Mouse (Mus musculus): Measurements from ENCODE around the gene Selenof. TPM values are rescaled to one million over a fixed set of nuclear protein-coding genes. Genes with fewer than 3 reads are reported as not detected.

The Selenof gene
- total RNA-seq, 4 experiments from 2014 or later = 226 to 234 (median 231) TPM

DNA sequence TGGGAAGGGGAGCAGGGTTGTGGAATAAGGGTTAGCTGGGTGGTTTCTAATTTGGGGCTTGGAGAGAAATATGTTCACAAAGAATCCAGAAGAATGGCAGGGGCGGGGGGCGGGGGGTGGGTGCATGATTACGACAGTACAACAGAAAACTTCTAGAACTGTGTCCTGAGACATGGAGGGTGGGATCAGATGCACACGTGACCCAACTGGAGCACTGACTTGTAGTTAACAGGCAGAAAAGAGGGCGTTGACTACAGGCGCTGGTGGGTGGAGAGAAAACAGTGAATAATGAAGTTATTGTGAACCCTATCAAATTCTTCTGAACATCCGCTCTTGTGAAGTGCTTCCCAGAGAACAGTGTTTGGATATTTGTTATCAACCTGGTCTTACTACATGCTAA, 6.2 kb upstream of the Selenof start:
- no peak for DNase-seq (ENCODE audit: low spot score in 2 of 2)

DNA sequence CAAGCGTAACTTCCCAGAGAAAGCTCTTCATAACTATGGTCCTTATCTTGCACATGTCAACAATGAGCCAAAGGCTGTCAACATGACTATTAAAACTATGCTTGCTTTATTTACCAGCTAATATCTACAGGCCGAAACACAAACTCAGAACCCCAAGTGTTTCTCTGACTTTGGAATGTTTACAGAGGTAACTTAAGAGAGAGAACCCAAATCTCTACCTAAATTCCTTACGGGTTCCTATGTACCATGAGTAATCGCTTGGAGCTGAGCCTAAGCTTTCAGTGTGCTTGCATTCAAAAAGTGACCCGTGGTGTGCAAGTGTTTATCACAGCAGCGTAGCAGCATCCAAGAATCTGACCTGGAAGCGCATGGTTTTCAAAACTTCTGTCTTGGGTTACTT, 4.9 kb upstream of the Selenof start:
- no peak for DNase-seq (ENCODE audit: low spot score in 2 of 2)

DNA sequence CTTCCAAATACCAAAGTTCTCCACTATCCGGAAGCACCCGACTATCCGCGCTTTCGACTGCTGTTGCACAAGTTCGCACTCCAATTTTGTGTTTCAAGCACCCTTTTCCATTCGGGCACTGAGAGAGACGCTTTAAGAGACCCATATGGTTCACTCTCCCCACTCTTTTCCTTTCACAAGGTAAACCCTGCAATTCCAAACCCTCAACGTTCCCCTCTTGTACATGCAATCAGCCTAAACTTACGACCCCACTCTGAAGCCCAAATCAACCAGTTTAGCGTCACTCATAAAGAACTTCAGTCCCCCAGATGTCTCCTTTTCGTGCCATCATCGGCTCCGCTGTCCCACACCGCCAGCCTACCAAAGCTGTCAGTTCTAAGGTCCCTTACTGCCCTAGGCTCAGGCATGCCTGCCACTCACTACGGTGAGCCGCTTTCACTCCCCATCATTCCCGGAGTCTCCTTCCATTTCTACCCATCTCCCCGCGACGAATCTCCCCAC, 1.2 kb upstream of the Selenof start:
- no peak for DNase-seq (ENCODE audit: low spot score in 2 of 2)

DNA sequence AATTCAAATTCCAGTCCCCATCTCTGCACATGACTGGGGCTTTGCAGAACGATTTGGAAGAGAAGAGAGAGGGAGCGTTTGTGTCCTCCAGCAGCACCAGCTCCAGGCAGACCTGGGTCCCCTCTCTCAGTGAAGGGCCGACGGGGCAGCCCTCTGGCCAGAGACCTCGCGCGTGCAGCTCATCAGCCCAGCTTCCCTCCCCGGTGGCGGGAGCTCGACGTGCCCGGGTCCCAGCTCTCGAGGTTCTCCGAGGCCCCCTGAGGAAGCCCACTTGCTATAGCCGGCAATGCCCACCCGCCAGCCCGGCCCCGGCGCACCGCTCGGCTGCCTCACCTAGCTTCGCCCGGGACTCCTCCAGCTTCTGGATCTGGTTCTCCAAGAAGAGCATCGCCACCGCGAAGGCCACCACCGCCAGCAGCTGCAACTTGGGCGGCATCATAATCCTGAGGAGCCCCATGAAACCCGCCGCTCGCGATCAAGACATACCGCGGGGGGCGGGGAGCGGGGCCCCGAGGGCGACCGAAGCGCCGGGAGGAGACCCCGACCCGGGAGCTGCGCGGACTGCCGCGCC, 618 bp upstream of the Selenof start:
- DNase-seq (ENCODE audit: low spot score in 2 of 2) = peak; percentile 42

DNA sequence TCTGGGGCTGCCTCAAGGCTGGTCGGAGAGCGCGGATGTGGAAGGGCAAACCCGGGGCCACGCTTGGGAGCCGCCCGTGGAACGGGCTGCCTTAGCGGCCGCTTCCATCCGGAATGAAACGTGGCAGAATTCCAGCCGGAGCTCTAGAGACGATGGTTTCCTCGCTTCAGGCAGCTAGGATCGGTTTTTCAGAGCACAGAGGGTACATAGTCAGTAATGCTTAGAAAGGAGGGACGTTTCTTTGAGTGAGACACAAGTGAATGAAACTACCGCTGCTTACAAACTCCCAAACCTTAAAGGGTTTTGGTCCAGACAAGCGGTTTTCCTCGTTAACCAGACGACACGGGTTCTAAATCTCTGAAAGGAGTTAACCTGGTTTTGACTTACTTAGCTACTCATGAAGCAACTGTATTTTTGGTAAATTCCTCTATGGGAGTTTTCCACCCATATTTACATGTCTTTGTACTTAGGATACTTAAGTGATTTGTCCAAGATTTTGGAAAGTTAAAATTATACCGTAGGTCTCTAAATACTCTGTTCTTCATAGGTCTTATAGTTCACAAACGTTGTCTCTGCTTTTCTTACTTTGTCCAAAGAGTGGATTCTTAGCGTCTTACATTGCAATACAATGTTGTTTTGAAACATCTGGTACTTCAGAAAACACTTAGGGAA, 848 bp downstream of the Selenof start:
- no peak for DNase-seq (ENCODE audit: low spot score in 2 of 2)

DNA sequence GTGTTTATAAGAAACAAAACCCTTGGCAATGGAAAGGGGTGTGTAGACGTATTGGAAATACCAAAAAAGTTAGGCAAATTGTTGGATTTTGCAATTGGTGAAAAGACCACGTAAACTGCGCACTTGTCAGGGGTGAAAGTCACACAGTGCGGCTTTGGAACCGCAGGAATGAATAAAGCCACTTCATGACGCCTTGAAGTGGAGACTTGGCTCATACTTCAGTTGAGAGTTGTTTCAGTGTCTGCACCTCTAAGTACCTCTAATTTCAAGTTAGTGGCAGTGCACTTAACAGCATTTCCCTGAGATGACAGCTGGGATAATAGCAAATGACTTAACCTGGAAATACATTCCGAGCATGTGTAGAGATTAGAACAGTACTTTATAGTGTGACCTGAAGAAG, 4.2 kb downstream of the Selenof start:
- DNase-seq (ENCODE audit: low spot score in 2 of 2) = no peak

DNA sequence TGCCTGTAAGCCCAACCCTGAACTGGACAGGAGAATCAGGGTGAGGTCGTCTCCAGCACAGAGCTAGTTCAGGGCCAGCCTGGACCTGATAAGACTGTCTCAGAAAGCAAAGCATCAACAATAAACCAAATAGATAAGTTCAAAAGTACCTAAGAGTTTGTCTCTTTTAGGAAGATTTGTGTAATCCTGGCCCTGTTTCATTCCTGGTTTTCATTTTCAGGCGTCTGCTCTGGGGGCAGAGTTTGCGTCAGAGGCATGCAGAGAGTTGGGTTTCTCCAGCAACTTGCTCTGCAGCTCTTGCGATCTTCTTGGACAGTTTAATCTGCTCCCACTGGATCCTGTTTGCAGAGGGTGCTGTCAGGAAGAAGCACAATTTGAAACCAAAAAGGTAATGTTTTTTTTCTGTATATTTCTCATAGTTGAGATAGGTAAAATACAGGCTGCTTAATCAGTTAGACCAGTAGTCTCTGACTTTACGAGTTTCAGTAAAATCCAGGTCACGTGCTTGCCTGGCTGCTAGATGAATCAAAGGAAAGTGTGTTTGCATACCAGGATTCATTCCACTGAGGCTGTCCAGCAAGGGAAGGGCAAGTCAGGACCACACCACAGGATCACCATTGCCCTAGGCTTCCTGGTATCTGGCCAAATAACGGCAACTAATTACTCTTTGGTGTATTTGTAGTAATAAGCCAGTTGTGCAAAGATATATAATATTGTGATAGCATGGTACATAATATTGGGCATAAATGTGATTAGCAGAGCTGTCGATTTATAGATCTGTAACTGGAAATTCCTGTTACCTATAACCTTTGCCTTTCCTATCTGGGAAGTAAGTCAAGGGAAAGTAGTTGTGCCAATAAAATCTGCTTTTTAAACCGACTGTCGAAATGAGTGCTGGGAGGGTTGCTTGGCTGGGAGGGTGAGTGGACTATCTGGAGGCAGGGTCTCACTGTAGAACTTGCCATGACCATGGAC, 7.5 kb downstream of the Selenof start:
- no peak for DNase-seq (ENCODE audit: low spot score in 2 of 2)

DNA sequence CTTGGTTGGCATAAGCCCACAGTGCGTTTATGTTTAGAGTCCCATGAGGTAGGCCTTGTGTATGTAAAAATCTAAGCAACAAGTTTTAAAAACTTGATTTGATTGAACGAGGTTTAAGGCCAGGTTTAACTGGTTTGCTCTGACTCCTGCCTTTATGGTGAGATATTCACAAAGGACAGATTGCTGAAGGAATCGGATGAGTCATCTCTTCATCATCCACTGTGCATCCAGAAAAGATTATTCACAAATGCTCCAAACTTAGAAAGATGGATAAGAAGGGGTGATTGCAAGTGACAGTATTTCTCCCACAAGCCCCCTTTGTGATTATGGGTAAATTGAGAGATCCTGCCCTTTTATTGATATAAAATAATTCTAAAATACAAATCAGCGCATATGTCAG, 8.8 kb downstream of the Selenof start:
- DNase-seq (ENCODE audit: low spot score in 2 of 2) = no peak

DNA sequence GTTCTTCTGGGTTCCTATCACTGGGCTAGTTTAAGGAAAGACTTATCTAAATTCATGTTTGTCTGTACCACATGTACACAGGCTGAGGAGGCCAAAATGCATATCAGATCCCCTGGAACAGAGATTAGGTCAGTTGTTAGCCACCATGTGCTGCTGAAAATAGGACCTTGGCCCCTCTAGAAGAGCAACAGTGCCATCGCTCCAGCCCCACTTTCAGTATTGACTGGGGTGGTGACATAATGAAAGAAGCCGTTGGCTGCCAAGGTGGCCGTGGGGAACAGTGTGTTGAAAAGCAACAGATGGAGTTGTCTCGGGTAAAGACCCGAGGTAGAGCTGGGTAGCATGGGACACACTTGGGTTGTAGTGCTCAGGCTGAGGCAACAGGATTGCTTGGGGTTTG, 9.7 kb downstream of the Selenof start:
- DNase-seq (ENCODE audit: low spot score in 2 of 2) = no peak

DNA sequence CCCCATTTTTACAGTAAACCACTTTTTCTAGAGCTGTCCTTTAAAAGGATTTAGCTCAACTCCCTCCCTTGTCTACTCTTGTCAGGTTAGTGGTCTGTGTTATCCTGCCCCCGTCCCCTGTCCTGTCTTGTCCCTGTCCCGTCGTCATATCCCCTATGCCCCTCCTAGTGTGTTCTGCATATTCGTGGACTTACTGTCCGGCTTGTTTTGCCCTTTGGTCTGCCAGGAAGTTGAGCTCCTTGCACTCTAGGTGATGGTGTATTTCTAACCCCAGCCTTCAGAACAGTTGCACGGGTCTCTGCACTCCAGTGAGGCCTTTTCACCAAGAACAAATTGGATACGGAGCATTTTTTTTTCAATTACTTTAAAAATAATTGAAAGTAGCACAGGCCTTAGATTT, 10.2 kb downstream of the Selenof start:
- DNase-seq (ENCODE audit: low spot score in 2 of 2) = no peak

DNA sequence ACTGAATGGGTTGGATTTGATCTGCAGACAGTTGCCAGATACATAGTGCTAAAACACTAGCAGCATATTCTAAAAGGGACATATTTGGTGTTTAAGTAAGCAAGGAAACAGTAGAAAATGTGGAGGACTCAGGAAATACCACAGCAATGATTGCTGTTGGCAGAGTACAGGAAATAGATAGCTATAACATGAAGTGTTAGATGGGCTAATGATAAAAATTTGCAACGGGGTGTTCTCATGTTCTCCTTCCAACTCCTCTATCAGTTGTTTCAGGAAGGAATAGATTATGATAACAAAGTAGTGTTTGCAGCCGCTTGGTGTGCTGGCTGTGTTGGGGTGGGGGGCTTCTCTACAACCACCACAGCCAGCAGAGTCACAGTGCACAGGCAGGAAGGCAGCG, 11.7 kb downstream of the Selenof start:
- no peak for DNase-seq (ENCODE audit: low spot score in 2 of 2)

DNA sequence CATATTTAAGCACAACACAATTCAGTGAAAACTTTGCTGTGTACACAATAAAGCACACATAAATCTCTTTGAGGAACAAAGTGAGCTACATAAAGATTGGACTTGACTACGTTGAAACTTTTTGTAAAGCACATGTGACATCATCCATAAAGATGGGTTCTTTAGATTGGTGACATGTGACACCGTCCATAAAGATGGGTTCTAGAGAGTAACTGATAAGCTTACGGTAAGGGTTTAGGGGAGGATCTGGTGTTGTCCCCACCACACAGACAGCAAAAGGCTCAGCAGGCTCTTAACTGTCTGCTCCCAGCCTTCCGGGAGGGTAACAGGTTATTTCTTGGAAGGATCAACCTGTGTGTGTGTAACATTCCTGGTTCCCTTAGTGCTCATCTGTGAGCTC, 12.2 kb downstream of the Selenof start:
- no peak for DNase-seq (ENCODE audit: low spot score in 2 of 2)

DNA sequence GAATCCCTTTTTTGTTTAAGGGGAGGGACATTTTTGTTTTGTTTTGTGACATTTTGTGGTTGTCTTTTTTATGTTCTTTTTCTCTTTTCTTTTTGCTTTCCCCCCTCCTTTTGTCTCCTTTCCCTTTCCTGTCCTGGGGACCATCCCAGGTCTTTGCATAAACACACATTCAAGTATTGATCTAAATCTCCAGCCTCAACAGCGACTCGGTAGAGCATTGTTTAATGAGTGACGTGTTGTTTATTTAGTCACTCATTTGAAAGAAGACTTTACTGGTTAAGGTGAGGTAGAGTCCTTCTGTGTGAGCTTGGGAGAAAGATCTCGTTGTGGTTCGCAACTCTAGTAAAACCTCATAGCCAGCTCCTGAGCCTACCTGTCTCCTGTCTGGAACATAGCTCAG, 13.7 kb downstream of the Selenof start:
- DNase-seq (ENCODE audit: low spot score in 2 of 2) = no peak

DNA sequence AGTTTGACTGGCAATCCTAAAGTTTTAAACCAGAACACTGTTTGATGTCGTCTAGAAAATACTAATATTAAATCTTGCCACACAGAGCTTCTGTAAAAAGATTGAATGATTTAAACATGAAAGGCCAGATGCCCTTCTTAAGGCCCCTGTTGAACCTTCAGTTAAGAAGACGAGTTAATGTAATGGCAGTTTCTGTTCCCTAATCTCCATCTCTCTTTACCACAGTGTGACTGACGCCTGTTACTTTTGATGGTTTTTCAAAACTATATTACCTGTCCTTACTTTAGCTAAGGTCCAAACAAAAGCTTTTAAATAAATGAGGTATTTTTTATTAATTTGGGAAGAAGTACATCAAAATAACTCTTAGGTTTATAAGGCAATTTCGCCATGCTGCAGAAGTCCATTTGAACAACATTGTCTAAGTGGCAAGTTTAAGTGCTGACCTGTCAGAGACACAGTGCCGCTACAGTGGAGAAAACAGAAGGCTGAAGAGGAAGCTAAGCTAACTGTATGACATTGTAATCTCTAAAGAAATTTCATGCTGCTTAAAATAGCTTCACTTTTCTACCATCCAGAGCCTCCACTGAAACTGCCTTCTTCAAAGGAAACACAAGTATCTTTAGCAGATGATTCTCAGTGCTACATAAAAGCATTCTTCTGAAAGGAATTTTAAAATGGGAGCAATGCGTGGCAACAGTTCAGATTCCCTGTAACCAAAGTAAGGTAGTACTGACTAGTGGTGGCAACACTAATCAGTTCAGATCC, 14.9 kb downstream of the Selenof start:
- no peak for DNase-seq (ENCODE audit: low spot score in 2 of 2)

DNA sequence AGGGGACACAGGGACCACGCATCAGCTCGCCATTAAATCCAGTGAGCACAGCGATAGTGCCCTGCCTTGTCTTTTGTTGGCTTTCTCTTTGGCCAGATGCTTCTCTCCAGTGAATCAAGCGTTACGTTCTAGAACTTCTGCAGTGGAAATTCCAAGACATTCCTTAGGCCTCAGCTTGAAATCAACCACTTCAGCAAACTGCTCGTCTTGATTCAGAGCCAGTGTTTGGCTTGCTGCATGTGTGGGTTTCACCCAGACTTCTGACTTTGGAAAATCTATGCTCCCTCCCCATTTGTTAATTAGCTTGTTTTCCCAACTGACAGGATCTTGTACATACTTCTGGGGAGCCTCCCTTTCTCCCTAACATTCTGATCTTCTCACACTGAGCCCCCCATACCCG, 16.6 kb downstream of the Selenof start:
- no peak for DNase-seq (ENCODE audit: low spot score in 2 of 2)

DNA sequence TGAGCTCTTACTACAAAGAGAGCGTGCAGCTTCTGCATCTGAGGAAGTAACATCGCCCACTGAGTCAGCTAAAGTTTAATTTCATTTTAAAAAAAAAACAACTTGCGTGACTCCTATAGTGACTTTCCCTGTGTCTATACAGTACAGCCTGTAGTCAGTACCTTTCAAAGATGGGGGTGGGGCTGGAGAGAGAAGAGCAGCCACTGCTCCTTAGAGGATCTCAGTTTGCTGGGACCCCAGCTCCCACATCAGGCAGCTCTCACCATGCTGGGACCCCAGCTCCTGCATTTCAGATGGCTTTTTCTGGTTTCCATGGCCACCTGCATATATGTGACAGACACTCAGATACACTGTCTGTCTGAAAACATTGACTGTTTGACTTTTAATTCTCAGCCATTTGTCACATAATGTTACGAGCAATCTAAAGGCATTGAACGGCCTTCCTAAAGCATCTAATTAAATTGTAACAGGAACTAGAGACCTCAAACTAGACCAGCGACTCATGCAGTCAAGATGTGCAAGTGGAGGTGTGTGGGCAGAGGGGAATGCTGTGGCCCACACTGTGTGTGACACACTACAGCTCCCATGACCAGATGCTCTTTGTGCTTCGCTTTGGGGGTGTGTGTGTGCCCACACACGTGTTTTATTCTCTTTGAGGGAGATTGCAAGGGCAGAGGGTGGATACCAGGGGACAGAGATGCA, 19.2 kb downstream of the Selenof start:
- no peak for DNase-seq (ENCODE audit: low spot score in 2 of 2)

DNA sequence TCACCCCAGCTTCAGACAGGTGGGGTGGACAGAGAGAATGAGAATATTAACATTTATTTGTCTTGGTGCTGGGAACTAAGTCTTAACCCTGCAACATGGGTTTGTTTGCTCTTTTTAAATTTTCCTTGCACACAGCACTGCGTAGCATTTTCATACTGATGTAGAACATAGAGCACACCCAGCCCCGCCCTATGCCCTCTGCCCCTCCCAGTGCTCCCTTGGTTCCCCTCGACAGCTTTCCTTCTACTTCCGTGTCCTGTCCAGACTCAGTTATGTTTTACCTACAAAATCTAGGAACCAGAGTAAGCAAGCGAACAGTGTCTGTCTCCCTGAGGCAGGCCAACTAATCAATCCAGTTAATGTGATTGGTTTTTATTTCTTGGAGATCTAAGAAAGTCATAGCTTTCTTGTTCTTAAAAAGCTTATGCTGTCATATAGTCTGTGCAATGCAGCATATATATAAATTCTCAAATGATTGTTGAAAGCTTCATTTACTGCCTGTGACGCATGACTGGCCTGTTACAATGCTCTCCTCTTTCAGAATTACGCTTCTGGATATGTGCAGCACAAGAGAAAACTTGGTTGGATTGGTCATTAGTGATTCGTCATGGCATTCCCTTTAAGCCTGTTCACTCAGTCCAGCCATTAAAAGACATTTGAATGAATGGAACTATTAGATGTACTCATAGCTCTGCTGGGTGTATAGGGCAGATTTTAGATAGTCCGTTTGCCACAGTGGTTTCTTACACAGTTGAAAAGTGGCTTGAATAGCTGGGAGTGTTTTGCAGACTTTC, 23.1 kb downstream of the Selenof start:
- no peak for DNase-seq (ENCODE audit: low spot score in 2 of 2)

DNA sequence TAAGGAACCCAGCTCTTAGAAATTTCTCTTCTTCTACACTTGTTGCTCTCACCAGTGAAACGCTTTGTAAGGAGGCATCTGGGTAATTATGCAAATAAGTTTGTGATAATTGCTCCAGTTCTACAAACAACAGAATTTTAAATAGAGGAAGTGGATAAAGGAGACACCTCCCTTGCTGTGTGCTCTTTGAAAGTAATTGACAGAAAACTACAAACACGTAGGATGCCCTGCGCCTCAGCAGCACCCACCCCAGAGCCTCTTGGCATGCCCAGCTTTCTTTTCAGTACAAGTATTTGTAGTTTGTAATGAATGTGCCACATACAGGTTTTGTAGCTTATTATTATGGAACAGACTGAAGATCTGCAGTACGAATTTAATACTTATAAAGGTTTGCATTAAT, 27.0 kb downstream of the Selenof start:
- no peak for DNase-seq (ENCODE audit: low spot score in 2 of 2)

DNA sequence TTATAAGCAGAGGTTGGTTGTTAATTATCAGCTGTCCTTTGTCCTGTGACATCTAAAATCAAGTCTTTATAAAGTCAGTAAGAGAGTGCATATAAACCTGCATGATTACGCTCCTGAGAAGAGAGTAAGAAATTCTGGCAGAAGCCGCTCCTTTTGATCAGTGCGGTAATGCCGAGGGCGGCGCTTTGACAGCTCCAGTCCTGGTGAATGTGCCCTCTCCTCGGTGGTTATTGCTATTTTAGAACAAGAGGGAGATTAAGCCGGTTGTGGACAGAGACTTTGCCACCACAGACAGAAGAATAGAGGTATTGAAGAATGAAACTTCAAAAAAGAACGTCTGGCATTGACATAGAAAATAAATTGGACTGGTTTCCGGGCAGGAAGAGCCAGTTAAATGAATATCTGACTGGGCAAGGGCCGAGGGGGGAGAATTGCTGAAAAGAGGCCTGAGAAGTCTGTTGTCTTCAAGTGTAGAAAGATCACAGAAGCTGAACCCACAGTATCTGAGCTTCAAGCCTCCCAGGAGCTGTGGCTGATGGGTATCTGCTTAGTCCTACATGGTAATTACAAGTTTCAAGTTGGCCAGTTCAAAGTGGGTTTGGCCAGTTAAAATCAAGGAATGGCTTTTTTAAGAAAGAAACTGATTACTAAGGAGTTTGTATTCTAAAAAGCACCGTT, 27.8 kb downstream of the Selenof start:
- no peak for DNase-seq (ENCODE audit: low spot score in 2 of 2)
